Mouse (Mus musculus): ENCODE measurements around the gene Snap23. TPM values are rescaled to one million over a fixed set of nuclear protein-coding genes. Genes with fewer than 3 reads are reported as not detected.
A peak's percentile ranks its signal among the peaks of the same experiment; 100 is the strongest.

Snap23 gene
- polyA plus RNA-seq, 1 experiment = 15.3 TPM

- TF ChIP-seq GATA1 (IDR thresholded peaks at IDR 0.05; ENCODE audit: low read length) = no peak
Measured at GRCm38 (mm10) chr2:120571081-120571480, 3.6 kb downstream of the Snap23 start.

- no peak for TF ChIP-seq GATA1 (IDR thresholded peaks at IDR 0.05; ENCODE audit: low read length)
Measured at GRCm38 (mm10) chr2:120575121-120575520, 7.7 kb downstream of the Snap23 start.

- TF ChIP-seq GATA1 (IDR thresholded peaks at IDR 0.05; ENCODE audit: low read length) = peak; percentile 68
Measured at GRCm38 (mm10) chr2:120575978-120576377, 8.5 kb downstream of the Snap23 start.

GRCm38 (mm10) chr2:120577799-120578198 lies 10.3 kb downstream of the Snap23 start:
- TF ChIP-seq GATA1 (IDR thresholded peaks at IDR 0.05; ENCODE audit: low read length) = no peak

- TF ChIP-seq GATA1 (IDR thresholded peaks at IDR 0.05; ENCODE audit: low read length) = no peak
Measured at GRCm38 (mm10) chr2:120578286-120578685, 10.8 kb downstream of the Snap23 start.

GRCm38 (mm10) chr2:120589759-120590158 lies 22.3 kb downstream of the Snap23 start:
- TF ChIP-seq GATA1 (IDR thresholded peaks at IDR 0.05; ENCODE audit: low read length) = no peak

GRCm38 (mm10) chr2:120592227-120592626 lies 24.8 kb downstream of the Snap23 start:
- no peak for TF ChIP-seq GATA1 (IDR thresholded peaks at IDR 0.05; ENCODE audit: low read length)

- TF ChIP-seq GATA1 (IDR thresholded peaks at IDR 0.05; ENCODE audit: low read length) = no peak
Measured at GRCm38 (mm10) chr2:120597734-120598133, 30.3 kb downstream of the Snap23 start.

- TF ChIP-seq GATA1 (IDR thresholded peaks at IDR 0.05; ENCODE audit: low read length) = no peak
Measured at GRCm38 (mm10) chr2:120599506-120599905, 32.0 kb downstream of the Snap23 start.

- TF ChIP-seq GATA1 (IDR thresholded peaks at IDR 0.05; ENCODE audit: low read length) = no peak
Measured at GRCm38 (mm10) chr2:120606021-120606690, 38.7 kb downstream of the Snap23 start.

GRCm38 (mm10) chr2:120608830-120609723 lies 41.6 kb downstream of the Snap23 start, which contains the start of the genes Haus2 and Lrrc57:
Gene Haus2, plus strand, starts transcription at chr2:120609383.
Gene Lrrc57, minus strand, starts transcription at chr2:120609520.
- TF ChIP-seq GATA1 (IDR thresholded peaks at IDR 0.05; ENCODE audit: low read length) = no peak

- no peak for TF ChIP-seq GATA1 (IDR thresholded peaks at IDR 0.05; ENCODE audit: low read length)
Measured at GRCm38 (mm10) chr2:120616279-120617163, 49.0 kb downstream of the Snap23 start.

GRCm38 (mm10) chr2:120619538-120619937 lies 52.1 kb downstream of the Snap23 start:
- TF ChIP-seq GATA1 (IDR thresholded peaks at IDR 0.05; ENCODE audit: low read length) = no peak

- TF ChIP-seq GATA1 (IDR thresholded peaks at IDR 0.05; ENCODE audit: low read length) = no peak
Measured at GRCm38 (mm10) chr2:120622920-120623319, 55.4 kb downstream of the Snap23 start.

GRCm38 (mm10) chr2:120628076-120628865 lies 60.8 kb downstream of the Snap23 start:
- no peak for TF ChIP-seq GATA1 (IDR thresholded peaks at IDR 0.05; ENCODE audit: low read length)

Data from G1E-ER4 (cell line).